In genomic region chr3:130955958-130956357, GRCm38 (mm10) we compare ENCODE assay signal across 19 mouse cellular contexts.
DNase-seq lines count a peak whose midpoint lies in the region; ATAC-seq and TF ChIP-seq lines count a peak whose summit lies in the region.
"Had no signal": no experiment of that assay in that cellular context is flagged by ENCODE, and none has a peak within 500 bp of the region (broad histone marks: within the 10 kb centered on the region; RNA-seq: fewer than 3 reads in every experiment).

No protein-coding gene starts in this region.

- ATAC-seq in forebrain, embryonic 14.5 days: no peak
- 0 out of 2 replicates have a peak, but pooled peaks have one; percentile 18 for ATAC-seq in heart, embryonic 16.5 days (replicated peaks; ENCODE audit: extremely low read depth, insufficient read depth, low FRiP score)
- ATAC-seq in midbrain, postnatal 0 days (ENCODE audit: low FRiP score): no peak
- ATAC-seq in midbrain, embryonic 15.5 days (replicated peaks): no peak
- no peak for ATAC-seq in stomach, postnatal 0 days (ENCODE audit: low FRiP score, low TSS enrichment)
- ATAC-seq in granulocyte monocyte progenitor cell, adult 5-6 weeks (replicated peaks; ENCODE audit: poor library complexity, severe bottlenecking): no peak

- no peak overlapping the region for H3K4me3 ChIP-seq in forebrain, embryonic 14.5 days (ENCODE audit: low read depth, low read length)
- no peak overlapping the region for H3K4me3 ChIP-seq in forebrain, embryonic 10.5 days
- H3K4me3 ChIP-seq in heart, embryonic 16.5 days (ENCODE audit: low read length): no peak overlapping the region
- H3K4me3 ChIP-seq in midbrain, postnatal 0 days (ENCODE audit: low read depth, low read length): no peak overlapping the region
- no peak overlapping the region for H3K4me3 ChIP-seq in midbrain, embryonic 15.5 days
- no peak overlapping the region for H3K4me3 ChIP-seq in stomach, postnatal 0 days (ENCODE audit: low read depth, low read length)
- H3K4me3 ChIP-seq: embryonic facial prominence, embryonic 15.5 days; hindbrain, embryonic 10.5 days; limb, embryonic 13.5 days; myocyte; stomach, embryonic 15.5 days had no signal

- no peak for TF ChIP-seq CTCF in midbrain, postnatal 0 days (IDR thresholded peaks at IDR 0.05)
- TF ChIP-seq CTCF in stomach, postnatal 0 days (IDR thresholded peaks at IDR 0.05; ENCODE audit: low read depth): peak; percentile 41

- TF ChIP-seq EP300 in stomach, postnatal 0 days (optimal IDR thresholded peaks at IDR 0.05): no peak

- H3K27me3 ChIP-seq in forebrain, embryonic 14.5 days (replicated peaks; ENCODE audit: control insufficient read depth, insufficient read depth, low read length): no peaks in the 10 kb centered on the region
- H3K27me3 ChIP-seq in forebrain, embryonic 10.5 days (ENCODE audit: poor library complexity, severe bottlenecking): peaks cover 10% of the 10 kb centered on the region; the same call in 1 of the 2 replicates
- H3K27me3 ChIP-seq in heart, embryonic 16.5 days (ENCODE audit: control insufficient read depth, insufficient read depth, low read length): no peaks in the 10 kb centered on the region
- H3K27me3 ChIP-seq in midbrain, postnatal 0 days (ENCODE audit: insufficient read depth, low read length): no peaks in the 10 kb centered on the region
- no peaks in the 10 kb centered on the region for H3K27me3 ChIP-seq in midbrain, embryonic 15.5 days (replicated peaks)
- H3K27me3 ChIP-seq in stomach, postnatal 0 days (ENCODE audit: control insufficient read depth, insufficient read depth, low read length): no peaks in the 10 kb centered on the region
- H3K27me3 ChIP-seq: embryonic facial prominence, embryonic 15.5 days; limb, embryonic 13.5 days; stomach, embryonic 15.5 days had no signal

- WGBS in forebrain, embryonic 14.5 days: 87% methylated on average over 4 of the region's 4 CpGs
- WGBS in forebrain, embryonic 10.5 days: 86% methylated on average over 4 of the region's 4 CpGs
- WGBS in heart, embryonic 16.5 days: 65% methylated on average over 4 of the region's 4 CpGs
- 72% methylated on average over 4 of the region's 4 CpGs for WGBS in midbrain, postnatal 0 days
- WGBS in midbrain, embryonic 15.5 days: 79% methylated on average over 4 of the region's 4 CpGs
- 61% methylated on average over 4 of the region's 4 CpGs for WGBS in stomach, postnatal 0 days

- H3K9ac ChIP-seq in forebrain, embryonic 14.5 days (ENCODE audit: low read length): no peak overlapping the region
- no peak overlapping the region for H3K9ac ChIP-seq in heart, embryonic 16.5 days (ENCODE audit: low read length)
- H3K9ac ChIP-seq in midbrain, postnatal 0 days (replicated peaks; ENCODE audit: low read length, poor library complexity, severe bottlenecking): no peak overlapping the region
- H3K9ac ChIP-seq in midbrain, embryonic 15.5 days: no peak overlapping the region
- H3K9ac ChIP-seq in stomach, postnatal 0 days (ENCODE audit: low read length): no peak overlapping the region
- H3K9ac ChIP-seq: embryonic facial prominence, embryonic 15.5 days; limb, embryonic 13.5 days; stomach, embryonic 15.5 days had no signal

- no peak overlapping the region for H3K4me2 ChIP-seq in forebrain, embryonic 14.5 days (ENCODE audit: low read length)
- no peak overlapping the region for H3K4me2 ChIP-seq in heart, embryonic 16.5 days (ENCODE audit: low read depth, low read length)
- H3K4me2 ChIP-seq in midbrain, postnatal 0 days (ENCODE audit: low read depth, low read length, poor library complexity, severe bottlenecking): no peak overlapping the region
- H3K4me2 ChIP-seq in midbrain, embryonic 15.5 days: no peak overlapping the region
- no peak overlapping the region for H3K4me2 ChIP-seq in stomach, postnatal 0 days (replicated peaks; ENCODE audit: low read depth)
- H3K4me2 ChIP-seq: embryonic facial prominence, embryonic 15.5 days; limb, embryonic 13.5 days; midbrain, embryonic 11.5 days; stomach, embryonic 15.5 days had no signal

- DNase-seq in forebrain, embryonic 14.5 days (ENCODE audit: low spot score): peak; percentile 46
- no peak for DNase-seq in forebrain, embryonic 10.5 days (ENCODE audit: extremely low spot score, low spot score)
- DNase-seq in heart, postnatal 10 days: no peak
- DNase-seq in midbrain, postnatal 0 days (ENCODE audit: low spot score): peak; percentile 38
- DNase-seq in stomach, postnatal 0 days (ENCODE audit: low spot score): no peak
- DNase-seq: cerebellum, adult 11-12 months; gastrocnemius, postnatal 36 days; retina, postnatal 1 day; spleen, adult 18-20 months; thymus, postnatal 36 days had no signal

- H3K27ac ChIP-seq in forebrain, embryonic 14.5 days (ENCODE audit: low read depth, low read length): no peak overlapping the region
- no peak overlapping the region for H3K27ac ChIP-seq in forebrain, embryonic 10.5 days
- no peak overlapping the region for H3K27ac ChIP-seq in heart, embryonic 16.5 days (ENCODE audit: low read length)
- H3K27ac ChIP-seq in midbrain, postnatal 0 days (ENCODE audit: low read depth, low read length): no peak overlapping the region
- H3K27ac ChIP-seq in midbrain, embryonic 15.5 days: no peak overlapping the region
- H3K27ac ChIP-seq in stomach, postnatal 0 days (replicated peaks): no peak overlapping the region
- H3K27ac ChIP-seq: embryonic facial prominence, embryonic 15.5 days; hindbrain, embryonic 10.5 days; limb, embryonic 13.5 days; stomach, embryonic 15.5 days had no signal

- no peaks in the 10 kb centered on the region for H3K9me3 ChIP-seq in forebrain, embryonic 14.5 days (replicated peaks; ENCODE audit: control insufficient read depth, low read length)
- peaks cover 8% of the 10 kb centered on the region; the same call in 1 of the 2 replicates for H3K9me3 ChIP-seq in forebrain, embryonic 10.5 days
- H3K9me3 ChIP-seq in heart, embryonic 16.5 days (replicated peaks; ENCODE audit: control insufficient read depth, low read length): peaks cover 6% of the 10 kb centered on the region; the same call in 1 of the 2 replicates
- H3K9me3 ChIP-seq in midbrain, postnatal 0 days (ENCODE audit: low read length): no peaks in the 10 kb centered on the region
- H3K9me3 ChIP-seq in midbrain, embryonic 15.5 days: no peaks in the 10 kb centered on the region
- no peaks in the 10 kb centered on the region for H3K9me3 ChIP-seq in stomach, postnatal 0 days (ENCODE audit: control insufficient read depth, low read length)
- H3K9me3 ChIP-seq: hindbrain, embryonic 10.5 days; limb, embryonic 13.5 days; stomach, embryonic 15.5 days had no signal

- no peaks in the 10 kb centered on the region for H3K4me1 ChIP-seq in forebrain, embryonic 14.5 days (ENCODE audit: control insufficient read depth, insufficient read depth, low read length)
- peaks cover 5% of the 10 kb centered on the region for H3K4me1 ChIP-seq in forebrain, embryonic 10.5 days
- no peaks in the 10 kb centered on the region for H3K4me1 ChIP-seq in heart, embryonic 16.5 days (ENCODE audit: control insufficient read depth, insufficient read depth, low read length)
- H3K4me1 ChIP-seq in midbrain, postnatal 0 days (ENCODE audit: insufficient read depth, low read length): no peaks in the 10 kb centered on the region
- H3K4me1 ChIP-seq in midbrain, embryonic 15.5 days: peaks cover 2% of the 10 kb centered on the region; the same call in 1 of the 2 replicates
- no peaks in the 10 kb centered on the region for H3K4me1 ChIP-seq in stomach, postnatal 0 days (replicated peaks; ENCODE audit: control insufficient read depth, insufficient read depth)
- H3K4me1 ChIP-seq: embryonic facial prominence, embryonic 15.5 days; hindbrain, embryonic 10.5 days; stomach, embryonic 15.5 days had no signal

- intact Hi-C loops in heart, postnatal 10 days (cut with DNase I): no loop called here

- no peaks in the 10 kb centered on the region for H3K36me3 ChIP-seq in forebrain, embryonic 14.5 days (ENCODE audit: control insufficient read depth, insufficient read depth, low read length)
- no peaks in the 10 kb centered on the region for H3K36me3 ChIP-seq in forebrain, embryonic 10.5 days (replicated peaks)
- H3K36me3 ChIP-seq in heart, embryonic 16.5 days (ENCODE audit: control insufficient read depth, insufficient read depth): no peaks in the 10 kb centered on the region
- no peaks in the 10 kb centered on the region for H3K36me3 ChIP-seq in midbrain, postnatal 0 days (ENCODE audit: insufficient read depth, low read length)
- H3K36me3 ChIP-seq in midbrain, embryonic 15.5 days (replicated peaks): no peaks in the 10 kb centered on the region
- no peaks in the 10 kb centered on the region for H3K36me3 ChIP-seq in stomach, postnatal 0 days (ENCODE audit: control insufficient read depth, insufficient read depth, low read length)
- H3K36me3 ChIP-seq: embryonic facial prominence, embryonic 15.5 days; hindbrain, embryonic 10.5 days; limb, embryonic 13.5 days; stomach, embryonic 15.5 days had no signal

Comparison
In these comparisons a context has a peak if more than half of its experiments do, and no peak if none do; other contexts are left out.
1. DNase-seq: peak in forebrain, embryonic 14.5 days (single experiment) and midbrain, postnatal 0 days (single experiment); none in forebrain, embryonic 10.5 days (single experiment), heart, postnatal 10 days (0 of 2) and stomach, postnatal 0 days (single experiment).